Mouse (Mus musculus): Measurements from ENCODE around the gene Sugct.

GRCm38 (mm10) chr13:17584804-17585203, 110.5 kb downstream of the Sugct start:
- TF ChIP-seq CTCF (IDR thresholded peaks at IDR 0.05; ENCODE audit: insufficient read depth, low read length) = peak; percentile 35; the same call in 1 of the 2 replicates
- TF ChIP-seq POLR2A (IDR thresholded peaks at IDR 0.05; ENCODE audit: borderline replicate concordance, extremely low read depth, low read depth, low read length) = no peak

Data from lung, adult 2 months (tissue).